Mouse (Mus musculus) adrenal gland, postnatal 14 days (tissue): Measurements from ENCODE around the gene Gpn1. TPM values are rescaled to one million over a fixed set of nuclear protein-coding genes. Genes with fewer than 3 reads are reported as not detected.
A peak's percentile ranks its signal among the peaks of the same experiment; 100 is the strongest.
"Not testable (repeated sequence)": the region's sequence is repeated elsewhere in the genome, so short reads cannot be mapped to it uniquely, and the experiment has no call there.

ENCODE experiments used
- DNase-seq: peaks from one replicate; pipeline ENCODE4 v3.0.0; 2021; ENCODE audit warnings: mixed read lengths
- long read RNA-seq, 2 experiments: library from polyadenylated mRNA; stranded (forward); transcript quantifications; one replicate each; pipeline ENCODE4 v2.0.0; 2021
- total RNA-seq: library from RNA; stranded (reverse); gene quantifications from 2 replicates; pipeline ENCODE4 v1.2.3, GENCODE M21; 2021

Gene Gpn1
- total RNA-seq = 23.0 and 25.8 TPM in 2 replicates
- long read RNA-seq, experiment 1, transcript Gpn1-201 (14 exons, 3,144 nt) = major isoform, 71 of 87 reads
- long read RNA-seq, experiment 1, partial matches to known transcripts = 3 of 87 reads
- long read RNA-seq, experiment 1, other reads (novel, unspliced or antisense) = 12 of 87 reads
- long read RNA-seq, experiment 2, transcript Gpn1-201 (14 exons, 3,144 nt) = major isoform, 51 of 64 reads
- long read RNA-seq, experiment 2, partial matches to known transcripts = 1 of 64 reads
- long read RNA-seq, experiment 2, other reads (novel, unspliced or antisense) = 11 of 64 reads

DNA sequence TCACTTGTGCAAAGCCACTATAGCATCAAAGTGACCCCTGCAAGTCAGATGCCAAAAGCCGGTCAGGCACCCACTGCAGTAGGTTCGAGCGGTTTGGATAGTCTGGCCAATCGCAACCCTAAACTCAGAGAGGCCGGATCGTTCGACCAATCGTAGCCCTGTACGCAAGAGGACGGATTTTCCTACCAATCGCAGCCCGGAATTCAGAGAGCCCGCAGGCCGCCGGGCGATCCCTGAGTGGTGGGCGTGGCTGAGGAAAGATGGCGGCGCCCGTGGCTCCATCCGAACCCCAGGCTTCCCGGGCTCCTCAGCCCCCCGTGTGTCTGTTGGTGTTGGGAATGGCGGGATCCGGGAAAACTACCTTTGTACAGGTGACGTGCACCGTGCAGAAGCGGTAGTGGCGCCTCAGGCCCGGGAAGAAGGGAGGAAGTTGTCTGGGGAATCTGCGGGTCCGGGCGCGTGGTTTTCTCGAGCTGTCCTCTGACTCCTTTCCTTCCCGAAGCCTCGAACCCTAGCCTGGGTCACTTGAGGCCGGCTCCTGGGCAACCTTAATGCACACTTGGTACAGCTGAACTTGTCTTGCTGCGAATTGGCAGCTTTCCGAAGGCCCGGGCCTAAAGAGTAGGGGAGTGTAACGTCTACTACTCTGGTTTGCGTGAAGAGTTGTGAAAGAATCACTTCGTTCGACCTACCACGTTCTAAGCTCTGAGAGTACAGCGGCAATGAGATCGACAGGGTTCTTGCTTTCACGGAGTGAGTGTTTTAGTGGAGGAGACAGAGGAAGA is at the start of gene Gpn1:
Gpn1 (plus strand) TSS at position 229 of the 785 bp plus-strand sequence.
- DNase-seq = peak; percentile 95

DNA sequence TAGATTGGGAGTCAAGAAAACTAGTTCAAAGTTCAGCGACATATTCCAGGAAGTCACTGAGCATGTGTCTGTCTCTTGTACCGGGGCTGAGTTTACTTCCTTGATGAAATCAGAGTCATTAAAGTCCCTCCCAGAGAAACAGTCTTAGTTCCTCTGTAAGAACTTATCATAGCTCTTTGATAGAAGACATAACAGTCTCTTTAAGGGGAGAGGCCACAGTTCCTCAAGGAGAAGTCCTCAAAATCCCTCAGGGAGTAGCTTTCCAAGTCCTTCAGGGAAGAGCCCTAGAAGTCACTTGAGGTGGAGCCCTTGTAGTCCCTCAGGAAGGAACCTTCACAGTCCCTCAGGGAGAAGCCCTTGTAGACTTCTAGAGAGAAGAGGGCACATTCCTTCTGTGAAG is 43.2 kb upstream of the Gpn1 start:
- peak; percentile 6 for DNase-seq

DNA sequence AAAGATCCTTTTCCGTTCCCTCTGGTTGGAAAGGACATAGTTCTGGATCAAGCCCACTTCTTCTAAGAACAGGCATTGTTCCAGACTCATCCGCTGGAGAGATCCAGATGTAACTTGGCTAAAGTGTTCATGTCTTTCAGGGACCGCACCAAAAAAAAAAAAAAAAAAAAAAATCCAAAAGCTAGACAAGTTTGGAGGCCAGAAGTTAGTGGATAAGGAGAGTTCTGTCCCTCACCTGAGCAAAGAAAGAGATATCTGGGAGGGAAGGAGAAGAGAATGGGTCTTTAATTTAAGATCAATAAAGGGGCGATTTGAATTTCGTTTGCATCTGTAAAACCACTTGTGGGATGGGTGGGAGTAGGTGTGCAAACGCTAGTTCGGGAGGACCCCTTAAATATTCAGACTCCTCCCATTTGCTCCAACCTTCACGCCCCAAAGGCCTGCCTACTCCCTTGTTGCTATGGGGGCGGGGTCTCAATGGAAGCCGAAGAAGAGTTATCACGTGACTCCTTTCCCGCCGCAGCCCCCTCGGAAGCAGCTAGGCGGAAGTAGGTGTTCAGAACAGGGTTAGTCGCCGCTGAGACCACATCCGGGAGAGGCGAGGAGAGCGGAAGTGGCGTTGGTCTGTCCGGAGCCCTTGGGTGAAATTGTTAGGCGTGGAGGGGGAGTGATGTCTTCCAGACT is 42.5 kb upstream of the Gpn1 start, which contains the start of gene Zfp512:
Zfp512 (plus strand) TSS at position 554 of the 684 bp plus-strand sequence.
- DNase-seq = peak; percentile 97

DNA sequence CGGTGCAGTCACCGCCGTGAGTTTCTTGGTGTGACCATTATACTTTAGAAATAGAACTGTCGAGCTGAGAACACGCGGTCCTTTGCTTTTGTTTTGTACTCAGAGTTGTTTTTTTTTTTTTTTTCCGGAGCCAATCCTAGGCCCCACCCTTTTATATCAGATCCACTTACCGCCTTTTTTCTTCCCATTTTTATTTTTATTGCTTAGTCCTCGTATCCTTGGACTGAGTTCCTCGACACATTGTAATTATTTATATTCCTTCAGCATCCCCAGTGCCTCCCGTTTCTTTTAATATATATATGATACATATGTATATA is 42.0 kb upstream of the Gpn1 start:
- DNase-seq = no peak

DNA sequence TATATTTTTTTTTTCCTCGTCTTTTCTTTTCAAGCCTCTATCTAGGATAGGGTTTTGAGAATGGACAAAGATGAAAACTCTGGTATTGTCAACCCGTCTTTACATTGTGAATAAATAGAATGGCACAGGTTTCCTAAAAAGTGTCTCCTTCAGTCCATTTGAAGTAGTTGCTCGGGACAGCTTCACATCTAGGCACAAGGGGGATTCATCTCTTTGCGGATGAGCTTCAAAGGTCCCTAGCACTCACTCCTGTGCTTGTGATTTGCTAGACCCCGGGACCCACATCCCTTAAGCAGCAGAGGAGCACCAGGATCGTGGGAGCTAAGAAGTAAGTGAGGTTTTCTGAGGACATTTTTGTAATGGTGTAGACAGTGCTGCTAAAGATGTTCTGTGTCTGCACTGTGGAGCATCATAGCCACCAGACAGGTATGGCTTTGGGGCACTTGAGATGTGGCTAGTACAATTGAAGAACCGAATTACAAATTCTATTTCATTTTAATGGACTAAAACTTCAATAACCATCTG is 41.6 kb upstream of the Gpn1 start:
- peak; percentile 14 for DNase-seq

DNA sequence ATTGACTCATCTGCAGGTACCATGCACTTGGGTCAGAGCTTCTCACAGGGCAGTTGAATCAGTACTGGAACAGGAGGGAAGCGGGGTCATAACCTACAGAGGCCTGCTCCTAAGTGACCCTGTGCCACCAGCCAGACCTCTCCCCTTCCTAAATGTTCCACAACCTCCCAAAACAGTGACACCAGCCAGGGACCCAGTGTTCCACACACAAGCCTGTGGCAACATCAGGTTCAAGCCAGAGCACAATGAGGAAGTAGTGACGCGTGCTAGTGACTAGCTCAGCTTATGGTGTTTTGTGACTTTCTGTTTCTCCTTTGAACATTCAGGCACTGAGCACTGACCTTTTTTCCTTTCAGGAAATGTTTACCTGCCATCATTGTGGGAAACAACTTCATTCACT is 26.7 kb upstream of the Gpn1 start:
- DNase-seq = no peak

DNA sequence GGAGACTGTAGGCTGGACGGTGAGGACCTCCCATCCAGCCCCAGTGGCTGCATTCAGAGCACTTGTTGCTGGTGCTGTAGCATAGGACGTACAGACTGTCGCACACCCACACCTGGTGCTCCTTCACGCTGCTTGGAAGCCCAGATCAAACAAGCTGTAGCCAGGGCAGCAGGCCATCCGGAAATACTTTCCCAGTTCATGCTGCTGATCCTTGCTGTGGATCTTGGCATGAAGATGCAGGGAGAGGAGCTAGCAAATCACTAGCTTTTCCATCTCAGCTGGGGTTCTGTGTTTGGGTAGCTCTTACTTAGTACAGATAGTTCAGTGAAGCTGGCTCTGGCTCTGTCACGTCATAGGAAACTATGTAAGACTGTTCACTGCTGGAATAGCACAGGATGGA is 24.8 kb upstream of the Gpn1 start:
- DNase-seq = no peak

DNA sequence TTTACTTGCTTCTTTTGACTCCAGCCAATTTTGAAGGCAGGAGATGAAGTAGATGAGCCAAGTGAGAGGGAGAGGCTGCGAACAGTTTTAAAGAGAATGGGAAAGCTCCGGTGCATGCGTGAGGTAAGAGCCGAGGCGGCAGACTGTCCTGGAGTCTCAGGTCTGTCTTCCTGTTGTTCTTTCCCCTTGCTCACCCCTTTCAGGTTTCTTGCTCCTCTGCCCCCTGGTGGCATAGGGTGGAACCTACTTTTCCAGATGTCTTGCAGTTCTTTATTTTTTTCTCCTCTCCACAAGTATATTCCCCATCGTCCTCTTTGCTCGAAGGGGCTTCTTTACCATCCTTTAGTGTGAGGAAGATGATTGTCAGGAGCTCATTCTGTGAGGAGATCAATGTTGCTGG is 24.2 kb upstream of the Gpn1 start:
- DNase-seq = peak; percentile 78

DNA sequence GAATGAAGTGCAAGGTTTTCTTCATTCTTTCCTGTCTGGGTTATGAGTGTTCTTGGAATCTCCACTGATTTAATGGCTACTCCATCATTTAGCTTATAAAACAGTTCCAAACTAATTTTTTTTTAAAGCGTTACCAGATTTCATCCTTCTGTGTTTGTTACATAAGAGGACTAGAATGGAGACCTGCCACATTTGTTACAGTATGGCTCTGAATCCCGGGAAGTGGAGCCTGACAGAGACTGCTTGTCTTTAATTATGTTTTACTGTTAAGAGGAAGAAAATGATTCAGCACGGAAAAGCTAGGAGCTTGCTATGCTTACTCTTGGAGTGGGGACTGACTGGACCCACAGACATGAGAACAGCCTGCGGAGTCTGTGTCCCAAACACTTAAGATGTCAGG is 14.0 kb upstream of the Gpn1 start:
- DNase-seq = no peak

DNA sequence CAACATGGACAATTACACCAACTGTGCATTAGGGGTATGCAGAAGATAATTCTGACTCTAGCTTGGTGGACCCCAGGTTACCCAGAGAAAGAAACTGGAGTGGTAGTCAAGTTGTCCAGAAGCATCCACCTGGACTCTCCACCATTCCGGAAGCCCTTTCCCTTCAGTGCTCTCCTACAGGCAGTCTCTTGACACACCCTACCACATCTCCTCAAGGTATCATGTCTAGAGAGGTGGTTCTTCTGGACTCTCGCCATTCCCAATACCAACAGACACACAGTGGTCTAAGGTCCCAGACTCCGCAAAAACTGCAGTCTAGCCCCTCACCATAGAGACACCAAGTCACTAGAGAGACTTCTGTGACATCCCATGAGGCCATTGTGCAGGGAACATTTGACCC is 9.1 kb upstream of the Gpn1 start, which contains the start of gene 4930548H24Rik:
4930548H24Rik (plus strand) TSS at position 301 of the 400 bp plus-strand sequence.
- DNase-seq = no peak

DNA sequence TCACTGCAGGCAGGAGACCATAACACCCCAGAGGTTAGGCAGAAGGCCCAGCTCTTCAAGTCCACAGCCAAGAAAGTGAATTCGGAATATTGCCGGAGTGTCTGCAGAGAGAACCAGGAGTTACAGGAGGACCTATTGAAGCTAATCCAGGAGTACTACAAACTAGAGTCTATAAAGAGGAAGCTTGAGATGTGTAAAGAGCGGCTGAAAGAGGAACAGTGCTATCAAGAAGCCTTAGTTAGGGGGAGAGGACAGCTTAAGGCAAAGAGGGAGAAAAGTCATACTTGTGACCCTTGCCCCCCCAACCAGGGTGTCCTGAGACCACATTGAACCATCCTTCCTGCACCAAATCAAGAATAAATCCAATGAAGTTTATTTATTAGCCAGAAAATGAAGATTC is 6.7 kb upstream of the Gpn1 start:
- DNase-seq = no peak

DNA sequence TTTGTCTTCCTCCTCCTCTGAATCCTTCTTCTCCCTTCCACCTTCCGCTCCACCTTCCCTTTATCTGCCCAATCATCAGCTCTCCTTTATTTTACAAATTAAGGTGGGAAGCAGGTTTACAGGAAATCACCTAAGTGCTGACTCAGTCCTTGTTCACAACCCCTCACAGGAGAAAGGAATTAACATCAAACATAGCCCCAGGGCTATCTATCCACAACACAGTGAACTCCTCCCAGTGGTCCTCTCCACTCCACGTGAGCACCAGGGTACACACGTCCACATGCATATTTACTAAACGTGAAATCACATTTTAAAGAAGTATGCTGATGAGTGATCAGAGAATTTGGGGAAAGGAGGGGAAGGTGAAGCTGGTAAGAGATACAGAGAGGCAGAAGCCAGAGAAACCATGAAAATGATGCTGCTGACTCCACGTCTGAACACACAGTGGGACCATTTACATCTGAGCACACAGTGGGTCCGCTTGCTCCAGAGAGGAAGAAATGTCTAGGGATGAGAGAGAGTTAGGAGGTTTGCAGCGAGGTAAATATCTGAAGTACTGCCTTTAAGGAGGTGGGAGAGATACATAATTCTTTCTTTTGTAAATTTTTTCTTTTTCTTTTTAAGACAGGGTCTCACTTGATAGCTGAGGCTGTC is 5.3 kb upstream of the Gpn1 start:
- DNase-seq = no peak

DNA sequence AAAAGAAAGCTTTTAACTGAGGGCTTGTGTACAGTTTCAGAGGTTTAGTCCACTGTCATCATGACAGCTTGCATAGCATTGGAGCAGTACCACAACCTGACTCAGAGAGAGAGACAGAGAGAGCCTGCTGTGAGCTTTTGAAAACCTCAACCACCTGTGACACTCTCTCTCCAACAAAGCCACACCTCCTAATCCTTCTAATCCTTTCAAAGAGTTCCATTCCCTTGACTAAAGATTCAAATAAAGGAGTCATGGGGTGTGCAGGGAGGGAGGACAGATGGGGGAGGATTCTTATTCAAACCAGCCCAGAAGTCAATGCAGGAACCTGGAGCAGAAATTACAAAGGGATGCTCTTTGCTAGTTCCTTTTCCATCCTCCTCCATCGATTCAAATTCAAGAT is 2.5 kb upstream of the Gpn1 start:
- no peak for DNase-seq

DNA sequence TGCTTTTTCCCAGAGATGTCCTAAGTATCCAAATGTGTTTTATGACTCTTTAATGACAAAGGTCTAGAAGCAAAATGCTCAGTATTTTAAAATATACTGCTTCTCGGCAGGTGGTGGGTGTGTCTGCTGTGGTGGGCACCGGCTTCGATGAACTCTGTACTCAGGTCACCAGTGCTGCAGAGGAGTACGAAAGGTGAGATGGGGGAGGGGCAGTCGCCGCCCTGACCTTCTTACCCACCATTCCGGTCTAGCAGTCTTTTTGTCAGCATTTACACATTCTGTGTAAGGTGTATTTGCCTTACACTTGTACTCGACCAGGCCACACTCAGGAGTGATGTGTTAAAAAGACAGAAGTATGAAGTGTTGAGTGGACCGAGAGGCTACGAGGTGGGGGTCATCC is 10.3 kb downstream of the Gpn1 start:
- DNase-seq = no peak

DNA sequence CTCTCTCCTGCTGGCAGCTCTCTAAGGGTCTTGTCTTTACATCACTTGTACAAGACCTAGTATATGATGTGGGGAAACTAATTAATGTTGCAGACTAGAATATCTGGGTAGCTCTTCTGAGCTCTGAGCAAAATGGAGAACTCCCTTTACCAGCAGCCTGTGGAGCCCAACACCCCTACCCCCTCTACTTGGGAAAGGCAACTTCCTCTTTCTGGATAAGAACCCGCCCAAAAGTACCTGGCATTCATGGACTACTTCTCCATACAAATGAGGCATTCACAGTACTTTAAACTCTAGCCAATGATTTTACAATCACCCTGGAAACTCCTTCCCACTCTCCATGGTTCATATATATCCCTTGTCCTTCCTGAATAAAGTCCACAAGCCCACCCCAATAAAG is 17.9 kb downstream of the Gpn1 start:
- DNase-seq = no peak

DNA sequence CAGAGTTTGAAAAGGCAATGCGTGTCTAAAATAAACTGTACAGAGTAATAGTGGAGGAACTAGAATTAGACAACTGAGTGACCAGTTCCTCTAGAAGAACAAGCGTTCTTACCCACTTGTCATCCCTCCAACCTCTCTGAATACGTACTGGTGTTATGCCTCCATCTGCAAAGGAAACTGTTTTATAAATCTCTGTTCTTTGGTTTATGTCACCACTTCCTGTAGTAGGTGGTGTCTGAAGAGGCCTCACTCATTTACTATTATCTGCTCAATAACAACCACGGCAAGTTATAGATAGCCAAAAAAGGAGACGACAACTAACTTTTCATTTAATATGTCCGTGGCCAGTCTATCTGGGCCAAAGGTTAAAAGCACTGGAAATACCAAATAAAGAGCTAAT is 26.0 kb downstream of the Gpn1 start:
- no peak for DNase-seq

DNA sequence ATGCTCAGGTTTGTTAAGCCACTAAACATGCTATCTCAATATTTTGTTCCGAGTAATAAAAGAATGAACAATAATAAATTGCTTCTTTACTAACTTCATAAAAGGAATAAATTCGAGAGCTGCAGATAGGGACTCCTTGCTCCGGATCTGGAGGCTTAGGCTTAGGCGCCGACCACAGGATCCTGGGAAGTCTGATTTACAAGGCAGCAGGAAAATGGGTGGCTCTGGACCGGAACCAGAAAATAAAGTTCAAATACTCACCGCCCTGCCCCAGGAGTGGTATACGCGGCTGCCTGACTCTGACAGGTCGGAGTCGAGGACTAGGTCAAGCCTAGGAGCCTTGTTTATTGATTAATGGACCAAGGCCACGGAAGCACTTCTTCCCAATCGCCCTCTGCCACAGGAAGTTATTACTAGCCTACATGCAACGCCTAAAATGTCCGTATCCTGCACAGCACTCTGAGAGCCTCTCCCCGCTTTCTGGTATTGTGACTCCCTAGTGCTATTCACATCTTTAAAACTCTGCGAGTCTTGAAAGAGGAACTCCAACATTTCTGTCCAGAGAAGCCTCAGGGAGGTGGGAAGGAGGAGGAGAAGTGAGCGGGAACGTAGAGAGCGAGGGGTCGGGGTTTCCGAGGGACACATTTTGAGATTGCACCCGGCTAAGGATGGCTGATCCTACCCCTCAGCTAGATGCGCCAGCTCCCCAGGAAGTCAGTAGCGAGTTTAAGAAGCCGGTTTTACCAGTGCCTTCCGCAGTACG is 32.0 kb downstream of the Gpn1 start, which contains the start of gene Slc4a1ap:
Slc4a1ap (plus strand) TSS at position 642 of the 763 bp plus-strand sequence.
- peak; percentile 85 for DNase-seq

DNA sequence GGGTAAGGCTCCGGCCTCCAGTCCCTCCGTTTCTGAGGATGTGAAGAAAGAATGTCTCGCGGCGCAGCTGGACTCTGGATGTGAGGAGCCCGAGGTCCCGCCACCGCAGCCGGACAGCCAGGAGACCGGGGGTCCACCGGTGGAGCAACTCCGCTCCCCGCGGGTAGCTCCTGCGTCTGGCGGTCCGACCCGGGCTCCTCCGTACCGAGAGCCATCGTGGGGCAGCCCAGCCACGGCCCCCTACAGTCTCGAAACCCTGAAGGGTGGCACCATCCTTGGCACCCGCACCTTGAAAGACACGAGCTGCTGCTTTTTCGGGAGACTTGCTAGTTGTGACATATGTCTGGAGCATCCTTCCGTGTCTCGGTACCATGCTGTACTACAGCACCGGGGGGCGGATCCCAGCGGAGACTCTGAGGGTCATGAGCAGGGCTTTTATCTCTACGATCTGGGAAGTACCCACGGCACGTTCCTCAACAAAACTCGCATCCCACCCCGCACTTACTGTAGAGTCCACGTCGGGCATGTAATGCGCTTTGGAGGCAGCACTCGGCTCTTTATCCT is 32.7 kb downstream of the Gpn1 start:
- no peak for DNase-seq

DNA sequence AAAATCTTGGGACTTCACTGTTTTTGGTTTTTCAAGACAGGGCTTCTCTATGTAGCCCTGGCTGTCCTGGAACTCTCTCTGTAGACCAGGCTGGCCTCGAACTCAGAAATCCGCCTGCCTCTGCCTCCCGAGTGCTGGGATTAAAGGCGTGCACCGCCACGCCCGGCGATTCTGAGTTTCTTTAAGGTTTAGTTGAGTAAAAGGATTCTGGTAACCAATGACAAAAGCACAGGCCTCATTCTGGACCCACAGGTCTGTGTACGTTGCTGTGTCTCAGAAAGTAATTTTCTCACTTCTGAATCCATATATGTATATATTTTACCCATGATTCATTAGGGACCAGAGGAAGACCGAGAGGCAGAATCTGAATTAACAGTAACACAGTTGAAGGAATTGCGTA is 33.2 kb downstream of the Gpn1 start, which contains the start of gene Supt7l:
Supt7l (minus strand) TSS at position 101 of the 400 bp plus-strand sequence.
- DNase-seq = not testable (repeated sequence)

DNA sequence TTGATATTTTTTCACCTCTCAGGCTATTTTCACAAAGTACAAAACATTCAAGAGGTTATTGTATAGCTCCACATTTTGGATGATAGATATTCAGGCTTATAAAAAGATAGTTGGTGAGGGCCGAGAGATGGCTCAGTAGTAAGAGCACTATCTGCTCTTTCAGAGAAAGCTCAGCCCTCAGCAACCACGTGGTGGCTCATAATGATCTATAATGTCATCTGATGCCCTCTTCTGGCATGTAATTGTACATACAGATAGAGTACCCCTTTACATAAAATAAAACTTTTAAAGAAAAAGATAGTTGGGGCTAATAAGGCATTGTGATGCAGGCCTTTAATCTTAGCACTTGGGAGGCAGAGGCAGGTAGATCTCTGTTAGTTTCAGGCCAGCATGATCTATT is 34.0 kb downstream of the Gpn1 start:
- DNase-seq = no peak

DNA sequence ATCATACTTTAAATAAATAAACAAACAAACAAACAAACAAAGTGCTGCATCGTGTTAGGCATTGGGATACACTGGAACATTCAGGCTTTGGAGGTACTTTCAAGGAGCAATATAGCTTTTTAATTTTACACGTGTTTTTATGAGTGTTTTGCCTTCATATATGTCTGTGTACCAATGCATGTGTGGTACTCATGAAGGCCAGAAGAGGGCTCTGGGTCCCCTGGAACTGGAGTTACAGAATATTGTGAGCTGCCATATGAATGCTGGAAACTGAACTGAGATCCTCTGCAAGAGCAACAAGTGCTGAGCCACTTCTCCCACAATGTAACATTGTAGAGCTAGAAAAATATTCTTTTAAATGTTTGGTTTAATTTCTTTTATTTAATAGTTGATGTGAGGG is 40.7 kb downstream of the Gpn1 start:
- DNase-seq = no peak
